8 mouse cellular contexts compared by ENCODE assay signal in genomic region chrX:101332031-101332374, GRCm38 (mm10). TPM values are rescaled to one million over a fixed set of nuclear protein-coding genes. Genes with fewer than 3 reads are reported as not detected.
A peak's percentile ranks its signal among the peaks of the same experiment; 100 is the strongest.
DNase-seq lines count a peak whose midpoint lies in the region; ATAC-seq lines count a peak whose summit lies in the region.

No protein-coding gene starts in this region.

- H3K27me3 ChIP-seq in lung, embryonic 15.5 days: no peaks in the 10 kb centered on the region
- H3K27me3 ChIP-seq in intestine, embryonic 16.5 days (replicated peaks; ENCODE audit: control insufficient read depth, insufficient read depth, low read length): no peaks in the 10 kb centered on the region
- no peaks in the 10 kb centered on the region for H3K27me3 ChIP-seq in neural tube, embryonic 13.5 days

- WGBS in lung, embryonic 15.5 days: 31% methylated on average over 9 of the region's 9 CpGs
- 40% methylated on average over 9 of the region's 9 CpGs for WGBS in intestine, embryonic 16.5 days
- 51% methylated on average over 9 of the region's 9 CpGs for WGBS in neural tube, embryonic 13.5 days

- DNase-seq in lung, postnatal 10 days: no peak
- DNase-seq in gastrocnemius, adult 8-10 months (ENCODE audit: low spot score in 2 of 2): no peak
- no peak for DNase-seq in gastrocnemius, postnatal 25 days
- no peak for DNase-seq in adrenal gland, adult 8-10 months

- H3K9ac ChIP-seq in lung, embryonic 15.5 days: peak overlapping the region; percentile 19; the same call in 1 of the 2 replicates
- H3K9ac ChIP-seq in intestine, embryonic 16.5 days (ENCODE audit: low read depth, low read length): peak overlapping the region; percentile 44; the same call in 1 of the 2 replicates
- H3K9ac ChIP-seq in neural tube, embryonic 13.5 days: peak overlapping the region; percentile 61

- H3K4me3 ChIP-seq in lung, embryonic 15.5 days: peak overlapping the region; percentile 28
- H3K4me3 ChIP-seq in intestine, embryonic 16.5 days (ENCODE audit: low read length): peak overlapping the region; percentile 32
- peak overlapping the region; percentile 36 for H3K4me3 ChIP-seq in neural tube, embryonic 13.5 days

- H3K36me3 ChIP-seq in lung, embryonic 15.5 days: no peaks in the 10 kb centered on the region
- H3K36me3 ChIP-seq in intestine, embryonic 16.5 days (ENCODE audit: control insufficient read depth, insufficient read depth, low read length): no peaks in the 10 kb centered on the region
- H3K36me3 ChIP-seq in neural tube, embryonic 13.5 days: no peaks in the 10 kb centered on the region

- peaks cover 6% of the 10 kb centered on the region; the same call in 1 of the 2 replicates for H3K4me1 ChIP-seq in lung, embryonic 15.5 days
- H3K4me1 ChIP-seq in intestine, embryonic 16.5 days (ENCODE audit: control insufficient read depth, insufficient read depth, low read length): no peaks in the 10 kb centered on the region; the same call in 1 of the 2 replicates
- peaks cover 10% of the 10 kb centered on the region; the same call in 1 of the 2 replicates for H3K4me1 ChIP-seq in neural tube, embryonic 13.5 days (replicated peaks)

- H3K4me2 ChIP-seq in lung, embryonic 15.5 days: peak overlapping the region; percentile 50
- peak overlapping the region; percentile 48 for H3K4me2 ChIP-seq in intestine, embryonic 16.5 days (ENCODE audit: low read depth, low read length)
- H3K4me2 ChIP-seq in neural tube, embryonic 13.5 days: peak overlapping the region; percentile 51

- peak overlapping the region; percentile 92 for H3K27ac ChIP-seq in lung, embryonic 15.5 days
- peak overlapping the region; percentile 88 for H3K27ac ChIP-seq in intestine, embryonic 16.5 days (ENCODE audit: low read length)
- peak overlapping the region; percentile 93 for H3K27ac ChIP-seq in neural tube, embryonic 13.5 days (replicated peaks)

- H3K9me3 ChIP-seq in lung, embryonic 15.5 days: no peaks in the 10 kb centered on the region
- no peaks in the 10 kb centered on the region for H3K9me3 ChIP-seq in intestine, embryonic 16.5 days (ENCODE audit: control insufficient read depth, low read length)
- H3K9me3 ChIP-seq in neural tube, embryonic 13.5 days: no peaks in the 10 kb centered on the region

- ATAC-seq in lung, embryonic 15.5 days (ENCODE audit: borderline replicate concordance, extremely low read depth, low FRiP score, low TSS enrichment): peak; percentile 62; the same call in 1 of the 2 replicates
- ATAC-seq in erythroblast, adult 5-6 weeks (replicated peaks; ENCODE audit: low FRiP score, poor library complexity, severe bottlenecking): peak; percentile 16
- ATAC-seq in intestine, embryonic 16.5 days: peak; percentile 49
- ATAC-seq in neural tube, embryonic 13.5 days (ENCODE audit: low read depth): peak; percentile 52

RNA-seq across cellular contexts. Expression of gene Nlgn3, which starts 33.0 kb away (rescaled TPM):
- 5.1 and 6.0 TPM in 2 replicates for polyA plus RNA-seq in lung, embryonic 15.5 days (2015; fragmentation: Nextera tagmentation; extraction: Ambion mirVana)
- 0.84 and 0.96 TPM in 2 replicates for total RNA-seq in erythroblast, adult 5-6 weeks (2015; ENCODE audit: low replicate concordance)
- total RNA-seq in erythroblast, adult 5-6 weeks (2017; ENCODE audit: low replicate concordance): 0.77 and 2.6 TPM in 2 replicates
- 3.6 and 4.1 TPM in 2 replicates for polyA plus RNA-seq in intestine, embryonic 16.5 days (2015; fragmentation: Nextera tagmentation; extraction: Ambion mirVana)
- polyA plus RNA-seq in neural tube, embryonic 13.5 days (2015; fragmentation: Nextera tagmentation; extraction: Ambion mirVana): 59.3 and 63.7 TPM in 2 replicates
- under 1 TPM in 2 of 4 experiments, not detected in 2; 0.03 to 0.18 TPM for total RNA-seq in gastrocnemius, adult 8-10 months (2022)
- total RNA-seq in gastrocnemius, postnatal 25 days (2021): under 1 TPM; 0.08 to 0.20 TPM
- 10 to 100 TPM; 23.5 to 27.3 (median 25.8) TPM for total RNA-seq in adrenal gland, adult 8-10 months (2022)

RNA-seq across cellular contexts. Expression of gene Gjb1, which starts 44.2 kb away (rescaled TPM):
- polyA plus RNA-seq in lung, embryonic 15.5 days (2015; fragmentation: Nextera tagmentation; extraction: Ambion mirVana): 0.49 and 1.3 TPM in 2 replicates
- not detected in 2 replicates for total RNA-seq in erythroblast, adult 5-6 weeks (2015; ENCODE audit: low replicate concordance)
- not detected in 2 replicates for total RNA-seq in erythroblast, adult 5-6 weeks (2017; ENCODE audit: low replicate concordance)
- 119 and 154 TPM in 2 replicates for polyA plus RNA-seq in intestine, embryonic 16.5 days (2015; fragmentation: Nextera tagmentation; extraction: Ambion mirVana)
- polyA plus RNA-seq in neural tube, embryonic 13.5 days (2015; fragmentation: Nextera tagmentation; extraction: Ambion mirVana): 0.92 and 0.98 TPM in 2 replicates
- under 1 TPM in 3 of 4 experiments, not detected in 1; 0.17 to 0.35 (median 0.18) TPM for total RNA-seq in gastrocnemius, adult 8-10 months (2022)
- total RNA-seq in gastrocnemius, postnatal 25 days (2021): under 1 TPM; 0.46 TPM
- under 1 TPM in 1 of 4 experiments, not detected in 3; 0.48 TPM for total RNA-seq in adrenal gland, adult 8-10 months (2022)

RNA-seq across cellular contexts. Expression of gene Med12, which starts 58.2 kb away (rescaled TPM):
- polyA plus RNA-seq in lung, embryonic 15.5 days (2015; fragmentation: Nextera tagmentation; extraction: Ambion mirVana): 29.5 and 32.3 TPM in 2 replicates
- 250 and 275 TPM in 2 replicates for total RNA-seq in erythroblast, adult 5-6 weeks (2015; ENCODE audit: low replicate concordance)
- total RNA-seq in erythroblast, adult 5-6 weeks (2017; ENCODE audit: low replicate concordance): 140 and 157 TPM in 2 replicates
- polyA plus RNA-seq in intestine, embryonic 16.5 days (2015; fragmentation: Nextera tagmentation; extraction: Ambion mirVana): 19.9 and 22.3 TPM in 2 replicates
- 25.9 and 26.6 TPM in 2 replicates for polyA plus RNA-seq in neural tube, embryonic 13.5 days (2015; fragmentation: Nextera tagmentation; extraction: Ambion mirVana)
- 10 to 100 TPM; 12.0 to 19.1 (median 14.3) TPM for total RNA-seq in gastrocnemius, adult 8-10 months (2022)
- total RNA-seq in gastrocnemius, postnatal 25 days (2021): 10 to 100 TPM; 15.4 to 15.6 TPM
- 10 to 100 TPM; 28.9 to 61.1 (median 42.5) TPM for total RNA-seq in adrenal gland, adult 8-10 months (2022)

Comparison
In these comparisons a context has a peak if more than half of its experiments do, and no peak if none do; other contexts are left out.
1. RNA of gene Nlgn3, which starts 33.0 kb away (total RNA-seq): 23.5 to 27.3 TPM in adrenal gland, adult 8-10 months; 0.77 to 2.6 TPM in erythroblast, adult 5-6 weeks, 0.08 to 0.20 TPM in gastrocnemius, postnatal 25 days and 0.03 to 0.18 TPM in gastrocnemius, adult 8-10 months; every median in the first group is over 4 times any median in the second.
2. Peak in every context shown above with its lines, with median percentiles within 50 percentile points of each other: ATAC-seq, H3K27ac ChIP-seq, H3K4me2 ChIP-seq, H3K4me3 ChIP-seq and H3K9ac ChIP-seq.